Comparison of ENCODE assay signal across 24 mouse cellular contexts in genomic region chr13:30994249-30994858, GRCm38 (mm10). TPM values are rescaled to one million over a fixed set of nuclear protein-coding genes. Genes with fewer than 3 reads are reported as not detected.
DNase-seq lines count a peak whose midpoint lies in the region; ATAC-seq and TF ChIP-seq lines count a peak whose summit lies in the region.
"Had no signal": no experiment of that assay in that cellular context is flagged by ENCODE, and none has a peak within 500 bp of the region (broad histone marks: within the 10 kb centered on the region; RNA-seq: fewer than 3 reads in every experiment).

No protein-coding gene starts in this region.

- no peak for TF ChIP-seq CTCF in stomach, postnatal 0 days (IDR thresholded peaks at IDR 0.05; ENCODE audit: low read depth)

- H3K9me3 ChIP-seq in stomach, embryonic 14.5 days (ENCODE audit: control insufficient read depth, low read depth, low read length): no peaks in the 10 kb centered on the region
- no peaks in the 10 kb centered on the region for H3K9me3 ChIP-seq in stomach, postnatal 0 days (ENCODE audit: control insufficient read depth, low read length)
- H3K9me3 ChIP-seq: embryonic facial prominence, embryonic 13.5 days; forebrain, embryonic 13.5 days; G1E; hindbrain, embryonic 10.5 days; limb, embryonic 15.5 days; neural tube, embryonic 15.5 days had no signal

- no peak overlapping the region for H3K4me3 ChIP-seq in stomach, embryonic 14.5 days (ENCODE audit: low read depth, low read length)
- no peak overlapping the region for H3K4me3 ChIP-seq in stomach, postnatal 0 days (ENCODE audit: low read depth, low read length)
- H3K4me3 ChIP-seq: embryonic facial prominence, embryonic 13.5 days; erythroblast, embryonic 14.5 days; forebrain, embryonic 13.5 days; hindbrain, embryonic 10.5 days; limb, embryonic 15.5 days; neural tube, embryonic 15.5 days had no signal

- DNase-seq in stomach, postnatal 0 days (ENCODE audit: low spot score): no peak
- peak; percentile 10 for DNase-seq in adipocyte (ENCODE audit: low spot score)
- DNase-seq in embryo, embryonic 10.5 days (ENCODE audit: low spot score): no peak
- DNase-seq in spleen, adult 18-20 months: no peak
- DNase-seq: adrenal gland, adult 8-10 months; heart, adult 11 months had no signal

- 0 out of 2 replicates have a peak overlapping the region, but pooled peaks have one; percentile 10 for H3K27ac ChIP-seq in stomach, embryonic 14.5 days (ENCODE audit: low read length)
- no peak overlapping the region for H3K27ac ChIP-seq in stomach, postnatal 0 days (replicated peaks)
- H3K27ac ChIP-seq: embryonic facial prominence, embryonic 13.5 days; forebrain, embryonic 13.5 days; hindbrain, embryonic 10.5 days; limb, embryonic 15.5 days; liver, embryonic 14.5 days; neural tube, embryonic 15.5 days had no signal

- no peak overlapping the region for H3K9ac ChIP-seq in stomach, embryonic 14.5 days (replicated peaks; ENCODE audit: low read depth, low read length)
- no peak overlapping the region for H3K9ac ChIP-seq in stomach, postnatal 0 days (ENCODE audit: low read length)
- H3K9ac ChIP-seq: embryonic facial prominence, embryonic 13.5 days; forebrain, embryonic 13.5 days; limb, embryonic 15.5 days; liver, embryonic 14.5 days; neural tube, embryonic 15.5 days had no signal

- no peak for TF ChIP-seq EP300 in stomach, postnatal 0 days (optimal IDR thresholded peaks at IDR 0.05)

- no peaks in the 10 kb centered on the region for H3K27me3 ChIP-seq in stomach, embryonic 14.5 days (ENCODE audit: control insufficient read depth, insufficient read depth, low read length)
- H3K27me3 ChIP-seq in stomach, postnatal 0 days (ENCODE audit: control insufficient read depth, insufficient read depth, low read length): no peaks in the 10 kb centered on the region
- H3K27me3 ChIP-seq: forebrain, embryonic 13.5 days; neural tube, embryonic 15.5 days had no signal

- H3K4me1 ChIP-seq in stomach, embryonic 14.5 days (ENCODE audit: control insufficient read depth, insufficient read depth, low read length): peaks cover 3% of the 10 kb centered on the region; the same call in 1 of the 2 replicates
- no peaks in the 10 kb centered on the region for H3K4me1 ChIP-seq in stomach, postnatal 0 days (replicated peaks; ENCODE audit: control insufficient read depth, insufficient read depth)
- H3K4me1 ChIP-seq: embryonic facial prominence, embryonic 13.5 days; forebrain, embryonic 13.5 days; hindbrain, embryonic 10.5 days; limb, embryonic 15.5 days; neural tube, embryonic 15.5 days had no signal

- ATAC-seq in stomach, embryonic 14.5 days (ENCODE audit: insufficient number of reproducible peaks, insufficient read depth, low FRiP score, low read depth): no peak
- no peak for ATAC-seq in stomach, postnatal 0 days (ENCODE audit: low FRiP score, low TSS enrichment)
- peak; percentile 81 for ATAC-seq in megakaryocyte, adult 5-6 weeks (ENCODE audit: poor library complexity, severe bottlenecking)
- ATAC-seq in CD4-positive, CD25-positive, alpha-beta regulatory T cell, adult 4 months: no peak

- H3K4me2 ChIP-seq in stomach, embryonic 14.5 days (replicated peaks; ENCODE audit: low read depth, low read length): no peak overlapping the region
- H3K4me2 ChIP-seq in stomach, postnatal 0 days (replicated peaks; ENCODE audit: low read depth): no peak overlapping the region
- H3K4me2 ChIP-seq: embryonic facial prominence, embryonic 13.5 days; forebrain, embryonic 13.5 days; heart, embryonic 11.5 days; limb, embryonic 15.5 days; neural tube, embryonic 15.5 days had no signal

- 73% methylated on average over 6 of the region's 6 CpGs for WGBS in stomach, embryonic 14.5 days
- WGBS in stomach, postnatal 0 days: 69% methylated on average over 6 of the region's 6 CpGs

- no peaks in the 10 kb centered on the region for H3K36me3 ChIP-seq in stomach, embryonic 14.5 days (ENCODE audit: control insufficient read depth, insufficient read depth, low read length)
- no peaks in the 10 kb centered on the region for H3K36me3 ChIP-seq in stomach, postnatal 0 days (ENCODE audit: control insufficient read depth, insufficient read depth, low read length)
- H3K36me3 ChIP-seq: embryonic facial prominence, embryonic 13.5 days; G1E; hindbrain, embryonic 10.5 days; limb, embryonic 15.5 days; neural tube, embryonic 15.5 days had no signal

RNA-seq across cellular contexts. Expression of gene Gm5447, which starts 20.4 kb away (rescaled TPM):
- 0.13 and 0.14 TPM in 2 replicates for polyA plus RNA-seq in stomach, embryonic 14.5 days (2014; fragmentation: Nextera tagmentation; extraction: Ambion mirVana)
- polyA plus RNA-seq in stomach, postnatal 0 days (2015; fragmentation: Nextera tagmentation; extraction: Ambion mirVana): 0.07 TPM in 1 of 2 replicates, not detected in the other
- 0.07 TPM in 1 of 2 replicates, not detected in the other for total RNA-seq in megakaryocyte, adult 5-6 weeks (2015)
- total RNA-seq in megakaryocyte, adult 5-6 weeks (2017): 0.59 TPM in 1 of 2 replicates, not detected in the other
- not detected for polyA plus RNA-seq in CD4-positive, CD25-positive, alpha-beta regulatory T cell, adult 4 months (2017; shearing (Covaris generic))
- total RNA-seq: gastrocnemius, postnatal 10 days; left cerebral cortex, adult 8-10 months; megakaryocyte-erythroid progenitor cell, adult 5-6 weeks had no signal
- polyA plus RNA-seq: erythroblast, embryonic 14.5 days; G1E; heart, embryonic 11.5 days; heart, postnatal 0 days; hindbrain, embryonic 10.5 days; liver, embryonic 14.5 days; midbrain, embryonic 16.5 days; neural tube, embryonic 15.5 days had no signal

RNA-seq across cellular contexts. Expression of gene Exoc2, which starts 20.5 kb away (rescaled TPM):
- 36.0 and 37.1 TPM in 2 replicates for polyA plus RNA-seq in stomach, embryonic 14.5 days (2014; fragmentation: Nextera tagmentation; extraction: Ambion mirVana)
- 12.7 and 13.2 TPM in 2 replicates for polyA plus RNA-seq in stomach, postnatal 0 days (2015; fragmentation: Nextera tagmentation; extraction: Ambion mirVana)
- total RNA-seq in megakaryocyte, adult 5-6 weeks (2015): 51.4 and 59.8 TPM in 2 replicates
- total RNA-seq in megakaryocyte, adult 5-6 weeks (2017): 51.5 and 53.6 TPM in 2 replicates
- polyA plus RNA-seq in CD4-positive, CD25-positive, alpha-beta regulatory T cell, adult 4 months (2017; shearing (Covaris generic)): 100 to 1,000 TPM in 1 of 2 experiments, 10 to 100 TPM in 1; 68.2 to 103 TPM

RNA-seq across cellular contexts. Expression of gene Hus1b, which starts 46.8 kb away (rescaled TPM):
- 0.21 and 0.35 TPM in 2 replicates for polyA plus RNA-seq in stomach, embryonic 14.5 days (2014; fragmentation: Nextera tagmentation; extraction: Ambion mirVana)
- polyA plus RNA-seq in stomach, postnatal 0 days (2015; fragmentation: Nextera tagmentation; extraction: Ambion mirVana): not detected in 2 replicates
- 0.65 and 0.98 TPM in 2 replicates for total RNA-seq in megakaryocyte, adult 5-6 weeks (2015)
- 0.98 and 1.3 TPM in 2 replicates for total RNA-seq in megakaryocyte, adult 5-6 weeks (2017)
- polyA plus RNA-seq in CD4-positive, CD25-positive, alpha-beta regulatory T cell, adult 4 months (2017; shearing (Covaris generic)): under 1 TPM; 0.46 to 0.73 TPM
- polyA plus RNA-seq: embryonic facial prominence, embryonic 13.5 days; erythroblast, embryonic 14.5 days; forebrain, embryonic 13.5 days; G1E; heart, embryonic 11.5 days; heart, postnatal 0 days; hindbrain, embryonic 10.5 days; hindbrain, embryonic 16.5 days; limb, embryonic 15.5 days; midbrain, embryonic 16.5 days; neural tube, embryonic 15.5 days had no signal
